Mouse (Mus musculus): ENCODE data around the gene Pip5k1b.

Gene Pip5k1b

DNA sequence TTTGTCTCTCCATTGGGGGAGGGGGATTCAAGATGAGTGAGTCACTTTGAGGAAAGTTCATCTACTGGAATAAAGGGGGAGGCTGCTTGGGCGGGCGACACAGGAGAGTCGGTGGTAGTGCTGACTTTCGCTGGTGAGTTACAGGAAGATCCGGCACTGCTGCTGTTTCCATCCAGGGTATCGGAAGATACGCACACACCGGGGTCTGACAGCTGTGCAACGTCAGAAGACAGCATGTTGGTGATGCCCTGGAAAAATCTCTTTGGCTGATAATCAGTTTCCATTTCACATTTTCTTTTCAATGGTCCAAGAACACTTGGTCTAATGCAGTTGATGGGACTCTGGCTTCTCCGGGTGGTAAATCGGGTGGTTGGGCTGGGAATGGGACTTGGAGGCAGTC lies 79.2 kb downstream of the Pip5k1b start:
- CTCF ChIA-PET = no interaction called here

GRCm38 (mm10) chr19:24475281-24475680 lies 80.4 kb downstream of the Pip5k1b start:
- CTCF ChIA-PET = no interaction called here

DNA sequence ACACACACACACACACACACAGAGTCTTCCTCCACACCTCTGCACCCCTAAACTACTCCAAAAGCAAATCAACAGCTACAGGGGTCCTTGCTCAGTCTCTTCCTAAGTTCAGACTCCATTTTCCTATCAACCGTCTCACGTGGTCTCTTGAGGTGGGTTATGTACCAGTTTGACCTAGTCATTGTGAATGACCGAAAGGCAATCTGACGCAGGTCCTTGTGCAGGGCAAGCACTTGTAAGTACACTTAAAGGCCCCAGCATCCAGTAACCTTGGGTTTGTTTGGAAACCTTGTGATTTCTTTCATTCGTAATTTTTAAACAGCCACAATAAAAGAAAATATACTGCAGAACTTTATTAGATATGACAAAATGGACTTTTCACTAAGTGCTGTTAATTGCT lies 83.2 kb downstream of the Pip5k1b start:
- CTCF ChIA-PET = interaction anchor here (0.7 kb wide), 1 partner anchor 85 kb away, joined by 3 read pairs; no protein-coding TSS in a partner anchor

- CTCF ChIA-PET = no interaction called here
These were observed 84.1 kb downstream of the Pip5k1b start for GRCm38 (mm10) chr19:24471538-24471937.

- CTCF ChIA-PET = no interaction called here
These were observed 86.5 kb downstream of the Pip5k1b start for GRCm38 (mm10) chr19:24469216-24469615.

DNA sequence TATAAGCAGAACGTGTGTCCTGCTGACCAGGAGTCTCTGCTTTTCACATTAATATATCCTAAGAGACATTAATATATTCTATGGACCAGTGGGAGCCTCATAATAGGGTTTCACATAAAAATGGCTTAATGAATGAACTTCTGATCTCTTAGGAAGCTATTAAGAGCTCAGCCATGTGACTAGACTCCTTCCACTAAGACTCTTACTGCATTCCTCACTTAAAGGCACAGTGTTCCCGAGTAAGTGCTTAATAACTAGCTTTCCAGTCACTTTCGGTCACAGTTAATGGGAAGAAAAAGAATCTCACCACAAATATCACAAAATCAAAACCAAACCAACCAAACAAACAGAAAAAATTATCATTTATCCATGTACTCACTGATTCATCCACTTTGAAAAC lies 87.1 kb downstream of the Pip5k1b start:
- CTCF ChIA-PET = no interaction called here

GRCm38 (mm10) chr19:24463011-24463410 lies 92.7 kb downstream of the Pip5k1b start:
- CTCF ChIA-PET = no interaction called here

DNA sequence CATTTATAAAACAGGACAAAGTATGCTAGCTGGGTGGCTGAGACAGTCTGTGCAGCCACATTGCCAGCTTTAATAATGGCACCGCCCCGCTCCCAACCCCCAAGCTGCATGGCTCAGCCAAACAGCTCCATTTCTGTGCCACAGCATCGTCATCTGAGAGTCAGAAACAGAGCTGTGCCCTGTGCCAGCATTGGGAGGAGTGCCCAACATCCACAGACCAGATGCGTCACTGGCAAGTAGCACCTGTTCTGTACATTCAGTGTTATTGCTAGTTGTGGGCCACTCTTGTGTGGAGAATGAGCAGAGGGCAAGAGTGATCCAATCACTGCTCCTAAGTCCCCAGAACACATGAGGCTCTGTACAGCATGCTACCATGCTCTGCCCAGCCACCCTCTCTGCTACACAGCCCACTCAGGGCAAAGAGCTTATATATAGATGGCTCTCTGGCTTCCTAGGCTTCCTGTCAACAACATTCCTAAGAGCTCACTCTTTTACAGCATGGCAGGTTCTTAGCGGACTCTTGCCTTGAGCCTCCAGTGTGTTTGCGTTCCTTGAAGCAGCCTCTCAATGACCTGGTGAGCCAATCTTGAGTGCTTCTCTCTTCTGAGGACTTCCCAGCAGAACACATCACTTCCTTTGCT lies 99.0 kb downstream of the Pip5k1b start:
- CTCF ChIA-PET = no interaction called here

GRCm38 (mm10) chr19:24455249-24455960 lies 100.3 kb downstream of the Pip5k1b start:
- CTCF ChIA-PET = no interaction called here

- CTCF ChIA-PET = no interaction called here
These were observed 101.2 kb downstream of the Pip5k1b start for GRCm38 (mm10) chr19:24454451-24454850.

- CTCF ChIA-PET = no interaction called here
These were observed 102.3 kb downstream of the Pip5k1b start for GRCm38 (mm10) chr19:24453379-24453778.

DNA sequence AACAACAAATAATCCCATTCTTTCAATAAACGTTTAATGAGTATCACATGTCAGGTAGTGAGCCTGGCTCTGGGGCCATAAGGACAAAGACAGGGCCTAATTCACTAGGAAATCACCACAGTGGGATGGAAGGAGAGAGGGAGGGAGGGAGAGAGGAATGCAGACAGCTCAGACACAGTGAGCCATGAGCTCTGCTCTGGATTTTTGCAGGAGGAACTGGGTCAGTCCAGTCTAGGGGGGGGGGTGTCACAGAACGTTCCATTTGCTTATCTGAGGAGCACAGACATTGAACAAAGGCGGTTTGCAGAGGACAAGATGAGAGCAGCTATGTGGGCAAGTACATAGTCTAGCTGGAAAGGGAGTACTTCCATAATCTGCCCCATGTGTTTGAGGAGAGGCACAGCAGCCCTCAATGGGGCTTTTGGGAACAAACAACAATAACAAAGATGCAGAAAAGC lies 103.2 kb downstream of the Pip5k1b start:
- CTCF ChIA-PET = no interaction called here

- CTCF ChIA-PET = no interaction called here
These were observed 104.0 kb downstream of the Pip5k1b start for GRCm38 (mm10) chr19:24451626-24452025.

DNA sequence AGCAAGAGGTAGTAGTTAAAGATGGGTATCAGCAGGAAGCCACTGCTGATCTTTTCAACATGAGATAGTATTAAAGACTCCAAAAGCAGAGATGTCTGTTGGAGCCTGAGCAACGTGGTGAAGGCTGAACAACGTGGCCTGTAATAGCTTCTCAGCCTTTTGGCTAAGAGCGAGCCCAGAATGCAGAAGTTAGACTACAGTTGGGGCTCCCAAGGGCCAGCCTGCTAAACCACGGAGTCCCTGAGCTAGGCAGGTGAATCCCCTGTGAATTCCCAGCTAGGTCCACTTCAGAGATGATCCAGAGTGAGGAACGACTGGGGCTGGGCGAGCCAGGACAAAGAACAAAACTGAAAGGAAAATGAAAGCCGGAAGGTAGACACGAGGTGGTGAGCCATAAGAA lies 104.9 kb downstream of the Pip5k1b start:
- CTCF ChIA-PET = no interaction called here

GRCm38 (mm10) chr19:24444322-24444721 lies 111.3 kb downstream of the Pip5k1b start:
- CTCF ChIA-PET = interaction anchor here (0.6 to 0.7 kb wide), 2 partner anchors 10 to 61 kb away, joined by 3 to 5 read pairs; no protein-coding TSS in a partner anchor

DNA sequence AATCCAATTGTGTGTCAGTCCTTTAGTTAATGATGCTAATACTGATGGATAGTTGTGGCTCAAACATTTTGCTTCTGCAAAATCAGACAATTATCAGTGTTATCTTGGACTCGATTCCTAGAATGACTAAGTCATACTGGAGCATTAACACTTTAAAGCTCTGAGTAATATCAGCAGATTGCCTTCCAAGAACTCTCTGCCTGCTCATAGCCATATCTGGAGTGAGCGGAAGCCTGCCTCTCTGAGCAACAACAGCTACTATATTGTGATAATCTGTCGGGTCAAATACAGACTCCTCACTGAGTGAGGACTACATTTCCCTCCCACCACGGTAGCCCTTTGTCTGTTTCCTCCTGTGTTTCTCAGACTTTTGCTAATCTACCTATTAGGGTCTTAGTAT lies 116.0 kb downstream of the Pip5k1b start:
- CTCF ChIA-PET = no interaction called here

DNA sequence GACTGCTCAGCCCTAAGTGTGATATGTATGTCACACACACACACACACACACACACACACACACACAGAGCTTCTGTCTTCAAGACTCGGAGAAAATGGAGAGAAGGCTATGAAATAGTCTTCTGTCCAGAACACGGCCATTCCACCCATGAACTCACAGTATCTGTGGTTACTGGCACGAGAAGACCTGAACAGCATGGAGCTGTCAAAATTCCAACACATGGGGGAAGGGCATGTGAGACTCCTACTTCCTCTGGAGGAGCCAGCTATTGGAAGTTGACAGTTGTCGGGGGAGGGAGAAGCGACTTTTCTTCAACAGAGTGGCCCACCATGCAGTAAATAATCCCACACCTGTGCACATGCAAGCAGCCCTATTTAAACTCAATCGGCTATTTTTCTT lies 121.4 kb downstream of the Pip5k1b start:
- CTCF ChIA-PET = interaction anchor here (0.6 kb wide), 1 partner anchor 10 kb away, joined by 5 read pairs; no protein-coding TSS in a partner anchor

DNA sequence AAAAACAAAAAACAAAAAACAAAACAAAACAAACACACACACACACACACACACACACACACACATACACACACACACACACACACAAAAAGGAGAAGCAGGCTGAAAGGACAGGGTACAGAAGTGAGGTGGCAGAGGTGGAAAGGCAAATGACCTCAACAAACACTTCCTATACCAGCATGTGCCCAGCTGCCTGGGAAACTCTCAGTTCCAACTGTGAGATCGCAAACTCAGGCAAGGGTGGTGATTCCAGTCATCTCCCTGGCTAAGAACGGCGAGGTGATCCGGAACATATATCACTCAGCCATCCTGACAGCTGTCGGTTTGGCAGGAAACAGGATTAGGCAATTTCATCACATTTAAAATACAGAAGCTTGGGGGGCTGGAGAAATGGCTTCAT lies 123.2 kb downstream of the Pip5k1b start:
- CTCF ChIA-PET = no interaction called here

DNA sequence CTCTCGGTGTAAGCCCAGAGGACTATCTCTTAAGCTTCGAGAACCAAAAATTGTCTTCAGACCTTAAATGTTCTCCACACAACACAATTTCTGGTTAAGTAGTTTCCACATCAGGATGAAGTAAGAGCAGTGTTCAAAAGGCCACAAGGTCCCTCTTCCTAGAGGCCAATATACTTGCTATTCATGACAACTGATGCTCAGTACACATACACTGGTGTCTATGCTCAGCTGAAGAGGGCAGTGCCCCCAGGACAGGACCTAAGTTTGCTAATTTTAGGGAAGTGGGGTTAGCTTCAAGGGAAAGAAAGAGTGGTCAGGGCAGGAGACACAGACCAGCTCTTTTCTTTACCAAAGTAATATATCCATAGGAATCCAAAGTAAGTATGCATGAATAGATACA lies 124.3 kb downstream of the Pip5k1b start:
- CTCF ChIA-PET = no interaction called here

GRCm38 (mm10) chr19:24428011-24428410 lies 127.7 kb downstream of the Pip5k1b start:
- CTCF ChIA-PET = no interaction called here

DNA sequence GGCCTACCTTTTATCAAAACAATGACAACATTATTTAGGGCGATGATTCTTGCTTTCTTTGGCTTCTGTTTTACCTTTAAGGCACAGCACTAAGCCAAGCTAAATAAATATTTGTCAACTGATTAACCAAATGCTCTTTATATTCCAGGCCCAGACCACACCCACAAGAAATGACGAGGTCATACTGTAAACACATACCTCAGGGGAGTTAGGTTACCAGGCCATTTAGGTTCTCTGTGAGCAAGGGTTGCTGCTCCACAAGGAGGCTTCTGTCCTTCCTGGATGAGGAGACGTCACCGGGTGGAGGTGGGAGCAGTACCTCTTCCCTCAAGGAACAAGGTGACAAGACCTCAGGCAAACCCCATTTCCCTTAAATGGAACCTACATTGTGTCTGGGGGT lies 128.4 kb downstream of the Pip5k1b start:
- CTCF ChIA-PET = no interaction called here

DNA sequence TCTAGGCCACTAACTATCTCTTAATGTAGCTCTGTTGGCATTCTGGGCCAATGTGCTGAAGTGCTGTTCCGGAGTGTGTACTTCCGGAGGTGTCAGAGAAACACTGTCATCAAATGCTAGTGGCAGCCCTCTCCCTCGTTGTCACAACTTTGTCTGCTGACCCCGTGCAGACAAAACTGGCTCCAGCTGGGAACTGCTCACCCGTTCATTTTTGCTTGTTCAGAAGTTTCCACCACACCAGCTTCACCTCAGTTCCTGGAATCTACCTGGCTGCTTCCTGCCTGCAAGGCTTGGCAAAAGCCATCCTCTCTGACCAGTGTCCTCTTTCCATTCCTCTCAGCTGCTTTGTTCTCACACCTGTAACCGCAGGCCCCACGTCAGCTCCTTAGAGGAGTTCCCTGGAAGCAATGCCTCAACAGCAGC lies 128.9 kb downstream of the Pip5k1b start:
- CTCF ChIA-PET = no interaction called here

GRCm38 (mm10) chr19:24418030-24418429 lies 137.6 kb downstream of the Pip5k1b start:
- CTCF ChIA-PET = no interaction called here

GRCm38 (mm10) chr19:24417659-24418004 lies 138.0 kb downstream of the Pip5k1b start:
- CTCF ChIA-PET = no interaction called here
